Mouse (Mus musculus) forebrain, embryonic 12.5 days (tissue): ENCODE measurements around the gene Eef1akmt2. TPM values are rescaled to one million over a fixed set of nuclear protein-coding genes. Genes with fewer than 3 reads are reported as not detected.

Source experiments
- ATAC-seq: fragments of 200-750 bp; cut with Nextera tagmentation; 2 replicates; pipeline ENCODE4 v1.8.0; 2017; ENCODE audit warnings: moderate TSS enrichment; ENCODE audit not compliant: low FRiP score
- H3K27ac ChIP-seq: fragments of 300-500 bp; sonication (generic); 2 replicates; pipeline ENCODE4 v1.5.1; 2016; ENCODE audit warnings: mild to moderate bottlenecking
- H3K27me3 ChIP-seq: fragments of 300-500 bp; sonication (generic); 2 replicates; pipeline ENCODE4 v1.6.1; 2016; ENCODE audit warnings: mild to moderate bottlenecking
- H3K36me3 ChIP-seq: fragments of 300-500 bp; sonication (generic); replicated peaks from 2 replicates; pipeline ENCODE4 v1.6.1; 2016; ENCODE audit warnings: mild to moderate bottlenecking
- H3K4me1 ChIP-seq: fragments of 300-500 bp; sonication (generic); 2 replicates; pipeline ENCODE4 v1.6.1; 2016
- H3K4me2 ChIP-seq: fragments of 300-500 bp; sonication (generic); 2 replicates; pipeline ENCODE4 v1.6.1; 2016; ENCODE audit warnings: mild to moderate bottlenecking, moderate library complexity
- H3K4me3 ChIP-seq: fragments of 300-500 bp; sonication (generic); replicated peaks from 2 replicates; pipeline ENCODE4 v1.5.1; 2016; ENCODE audit warnings: mild to moderate bottlenecking
- H3K9ac ChIP-seq: fragments of 300-500 bp; sonication (generic); 2 replicates; pipeline ENCODE4 v1.6.1; 2016; ENCODE audit warnings: mild to moderate bottlenecking
- H3K9me3 ChIP-seq: fragments of 300-500 bp; sonication (generic); 2 replicates; pipeline ENCODE4 v1.6.1; 2016
- WGBS: fragments of 180-500 bp; shearing (Covaris S2); methylation state at CpG from one replicate; pipeline ENCODE4 v1.1.7; 2016; 5-methylcytosine and 5-hydroxymethylcytosine counted together
- polyA plus RNA-seq: library from polyadenylated mRNA; unstranded; fragments of >200 nt; fragmentation: Nextera tagmentation; extraction: Ambion mirVana; gene quantifications from 2 replicates; pipeline ENCODE4 v1.2.1, GENCODE M21; 2016

Eef1akmt2 gene
- polyA plus RNA-seq, 1 experiment from 2014 or later, result 93.7 TPM

DNA sequence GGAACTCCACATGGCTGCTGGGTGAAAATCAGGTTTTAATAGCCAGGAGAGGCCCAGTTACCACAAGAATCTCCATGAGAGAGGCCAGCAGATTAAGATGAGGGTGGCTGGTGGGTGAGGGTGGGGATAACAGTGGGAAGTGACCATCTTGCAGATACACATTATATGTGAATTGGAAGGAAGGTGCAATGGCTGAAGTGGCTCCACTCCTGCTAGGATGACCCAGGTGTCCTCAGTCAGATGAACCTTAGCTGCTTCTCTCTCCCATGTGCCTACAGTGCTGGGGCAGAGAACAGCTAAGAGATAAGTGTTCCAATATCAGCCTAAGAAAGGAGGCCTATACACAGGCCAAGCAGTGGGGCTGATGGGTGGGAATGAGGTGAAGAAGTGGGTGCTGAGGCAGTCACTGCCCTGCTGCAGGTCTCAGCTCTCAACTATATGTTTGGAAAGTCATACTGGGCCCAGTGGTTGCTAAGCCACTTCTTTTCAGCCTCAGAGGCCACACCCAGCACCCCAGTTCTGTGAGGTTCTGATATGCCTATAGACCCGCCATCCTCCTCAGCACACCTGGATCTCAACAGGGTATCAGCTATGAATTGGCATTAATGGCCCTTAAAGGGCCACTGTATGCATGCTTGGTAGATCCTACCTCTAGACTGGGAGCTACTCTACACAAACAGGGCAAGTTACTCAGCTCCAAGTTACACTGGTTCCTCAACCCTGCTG, 74.6 kb downstream of the Eef1akmt2 start:
- H3K9ac ChIP-seq, result no peak overlapping the region
- no peaks in the 10 kb centered on the region for H3K9me3 ChIP-seq
- no peak overlapping the region for H3K4me2 ChIP-seq
- no peak overlapping the region for H3K27ac ChIP-seq
- no peaks in the 10 kb centered on the region for H3K27me3 ChIP-seq
- H3K4me1 ChIP-seq, result peaks cover 23% of the 10 kb centered on the region
- no peak overlapping the region for H3K4me3 ChIP-seq
- peaks cover 64% of the 10 kb centered on the region for H3K36me3 ChIP-seq
- ATAC-seq, result no peak
- 89% methylated on average over 1 of the region's 1 CpGs for WGBS

Other genes starting within 250 kb of the Eef1akmt2 start
- gene Lhpp, start 242.0 kb downstream of the Eef1akmt2 start, polyA plus RNA-seq, result 10.9 and 12.1 TPM in 2 replicates
- gene Fam53b, start 38.8 kb downstream of the Eef1akmt2 start, polyA plus RNA-seq, result 41.7 and 47.7 TPM in 2 replicates
- 37.2 and 38.7 TPM in 2 replicates for gene Abraxas2, start 6.6 kb upstream of the Eef1akmt2 start, polyA plus RNA-seq
- 18.5 and 20.1 TPM in 2 replicates for gene Zranb1, start 78.5 kb upstream of the Eef1akmt2 start, polyA plus RNA-seq